Mouse (Mus musculus) left cerebral cortex, adult 2 months (tissue): ENCODE measurements around the gene Fadd. TPM values are rescaled to one million over a fixed set of nuclear protein-coding genes. Genes with fewer than 3 reads are reported as not detected.

Experiments used
- DNase-seq, 2 experiments: peaks; one replicate each; pipeline ENCODE4 v3.0.0; 2021 to 2022; ENCODE audit warnings: low spot score in 2 of 2, mixed read lengths in 1 of 2; ENCODE audit errors: extremely low spot score in 1 of 2
- H3K27ac ChIP-seq: fragments of 200-600 bp; 2 replicates; pipeline ENCODE4 v1.8.1; 2022
- H3K4me3 ChIP-seq: fragments of 200-600 bp; 2 replicates; pipeline ENCODE4 v1.8.1; 2022
- CTCF ChIP-seq: fragments of 200-600 bp; IDR thresholded peaks from 2 replicates; pipeline ENCODE4 v1.8.1; 2022; ENCODE audit warnings: antibody characterized with exemption, mild to moderate bottlenecking, moderate library complexity
- intact Hi-C: fragments of 180-260 bp; cut with DNase I; formaldehyde crosslinking; loops from one replicate; pipeline ENCODE4 v1.15.1; 2025
- long read RNA-seq, 2 experiments: library from polyadenylated mRNA; stranded (forward); transcript quantifications; one replicate each; pipeline ENCODE4 v2.0.0; 2021; ENCODE audit warnings: borderline mapping rate in 2 of 2
- total RNA-seq, 2 experiments: library from RNA; stranded (reverse); gene quantifications; 2 replicates each; pipeline ENCODE4 v1.2.3; 2021

Gene Fadd
- total RNA-seq: 1 to 10 TPM; 2.1 to 2.3 TPM
- long read RNA-seq, experiment 1, partial matches to known transcripts: 0 of 2 reads
- long read RNA-seq, experiment 1, other reads (novel, unspliced or antisense): 0 of 2 reads
- long read RNA-seq, experiment 2, partial matches to known transcripts: 0 of 1 reads
- long read RNA-seq, experiment 2, other reads (novel, unspliced or antisense): 0 of 1 reads

GRCm38 (mm10) chr7:144582284-144582980 is at the start of gene Fadd:
TSS of gene Fadd (minus strand) at chr7:144582463.
- Histone ChIP-seq H3K27ac (peak within 1 kb of the TSS; percentile 75), H3K4me3 (peak within 1 kb of the TSS; percentile 60)
- intact Hi-C loops: loop anchor here (2.0 to 5.0 kb wide), 2 partner anchors 30 to 505 kb away; partner anchors contain the start of gene Ppfia1
- DNase-seq: peak; percentile 89
- no peak for TF ChIP-seq CTCF

GRCm38 (mm10) chr7:144630622-144631021 is 48.4 kb upstream of the Fadd start:
- no peak for TF ChIP-seq CTCF
- DNase-seq: no peak
- intact Hi-C loops: no loop called here
- Histone ChIP-seq H3K4me3 (no peak overlapping the region), H3K27ac (no peak overlapping the region)

- no peak for DNase-seq
- no peak for TF ChIP-seq CTCF
- intact Hi-C loops: no loop called here
- no peak overlapping the region for H3K4me3 ChIP-seq
- no peak overlapping the region for H3K27ac ChIP-seq
Observed at GRCm38 (mm10) chr7:144628334-144628915, 46.2 kb upstream of the Fadd start.

GRCm38 (mm10) chr7:144627606-144628333 is 45.5 kb upstream of the Fadd start:
- H3K27ac ChIP-seq: no peak overlapping the region
- DNase-seq: no peak
- intact Hi-C loops: no loop called here
- no peak for TF ChIP-seq CTCF
- no peak overlapping the region for H3K4me3 ChIP-seq

GRCm38 (mm10) chr7:144626042-144626441 is 43.8 kb upstream of the Fadd start:
- DNase-seq: no peak

GRCm38 (mm10) chr7:144620721-144621681 is 38.7 kb upstream of the Fadd start:
- Histone ChIP-seq H3K4me3 (no peak overlapping the region), H3K27ac (no peak overlapping the region)
- no peak for TF ChIP-seq CTCF
- intact Hi-C loops: no loop called here
- peak; percentile 17 to 24 for DNase-seq

More at GRCm38 (mm10) chr7:144626042-144626441, 43.8 kb upstream of the Fadd start:
- TF ChIP-seq CTCF: no peak
- Histone ChIP-seq H3K27ac (no peak overlapping the region), H3K4me3 (no peak overlapping the region)
- intact Hi-C loops: no loop called here

- Histone ChIP-seq H3K27ac (no peak overlapping the region), H3K4me3 (no peak overlapping the region)
- intact Hi-C loops: no loop called here
- TF ChIP-seq CTCF: no peak
- DNase-seq: no peak
Observed at GRCm38 (mm10) chr7:144620315-144620714, 38.1 kb upstream of the Fadd start.

GRCm38 (mm10) chr7:144615343-144615742 is 33.1 kb upstream of the Fadd start:
- no peak for DNase-seq
- H3K4me3 ChIP-seq: no peak overlapping the region
- no peak for TF ChIP-seq CTCF
- intact Hi-C loops: no loop called here
- H3K27ac ChIP-seq: no peak overlapping the region

- intact Hi-C loops: no loop called here
- no peak overlapping the region for H3K4me3 ChIP-seq
- no peak for TF ChIP-seq CTCF
- H3K27ac ChIP-seq: no peak overlapping the region
- DNase-seq: no peak
Observed at GRCm38 (mm10) chr7:144612829-144613228, 30.6 kb upstream of the Fadd start.

- intact Hi-C loops: no loop called here
- no peak for TF ChIP-seq CTCF
- H3K27ac ChIP-seq: no peak overlapping the region
- H3K4me3 ChIP-seq: no peak overlapping the region
- no peak for DNase-seq
Observed at GRCm38 (mm10) chr7:144612351-144612750, 30.1 kb upstream of the Fadd start.

- Histone ChIP-seq H3K27ac (no peak overlapping the region), H3K4me3 (no peak overlapping the region)
- no peak for DNase-seq
- no peak for TF ChIP-seq CTCF
- intact Hi-C loops: no loop called here
Observed at GRCm38 (mm10) chr7:144611595-144611994, 29.3 kb upstream of the Fadd start.
